Mouse (Mus musculus): ENCODE data around the gene Nab1. TPM values are rescaled to one million over a fixed set of nuclear protein-coding genes. Genes with fewer than 3 reads are reported as not detected.
A peak's percentile ranks its signal among the peaks of the same experiment; 100 is the strongest.
"Not testable (repeated sequence)": the region's sequence is repeated elsewhere in the genome, so short reads cannot be mapped to it uniquely, and the experiment has no call there.

Nab1 gene
- 35.2 and 40.1 TPM in 2 replicates for polyA plus RNA-seq (2012; rRNA removed)

- DNase-seq (ENCODE audit: low spot score): peak; percentile 64
Measured at GRCm38 (mm10) chr1:52500314-52500981, at the start of gene Nab1. Gene Nab1, minus strand, starts transcription at chr1:52500679.

- DNase-seq (ENCODE audit: low spot score): no peak
Measured at GRCm38 (mm10) chr1:52547451-52547850, 47.0 kb upstream of the Nab1 start.

- no peak for DNase-seq (ENCODE audit: low spot score)
Measured at GRCm38 (mm10) chr1:52546796-52547195, 46.3 kb upstream of the Nab1 start.

GRCm38 (mm10) chr1:52540124-52540523 lies 39.6 kb upstream of the Nab1 start:
- not testable (repeated sequence) for DNase-seq (ENCODE audit: low spot score)

GRCm38 (mm10) chr1:52529933-52530332 lies 29.5 kb upstream of the Nab1 start:
- no peak for DNase-seq (ENCODE audit: low spot score)

- no peak for DNase-seq (ENCODE audit: low spot score)
Measured at GRCm38 (mm10) chr1:52527656-52528055, 27.2 kb upstream of the Nab1 start.

- DNase-seq (ENCODE audit: low spot score): no peak
Measured at GRCm38 (mm10) chr1:52527252-52527651, 26.8 kb upstream of the Nab1 start.

GRCm38 (mm10) chr1:52524663-52525062 lies 24.2 kb upstream of the Nab1 start:
- no peak for DNase-seq (ENCODE audit: low spot score)

- no peak for DNase-seq (ENCODE audit: low spot score)
Measured at GRCm38 (mm10) chr1:52524150-52524549, 23.7 kb upstream of the Nab1 start.

- DNase-seq (ENCODE audit: low spot score): no peak
Measured at GRCm38 (mm10) chr1:52521436-52521993, 21.0 kb upstream of the Nab1 start.

- no peak for DNase-seq (ENCODE audit: low spot score)
Measured at GRCm38 (mm10) chr1:52520131-52520530, 19.7 kb upstream of the Nab1 start.

- DNase-seq (ENCODE audit: low spot score): no peak
Measured at GRCm38 (mm10) chr1:52515249-52515648, 14.8 kb upstream of the Nab1 start.

- DNase-seq (ENCODE audit: low spot score): no peak
Measured at GRCm38 (mm10) chr1:52511788-52512425, 11.4 kb upstream of the Nab1 start.

- DNase-seq (ENCODE audit: low spot score): no peak
Measured at GRCm38 (mm10) chr1:52506211-52506610, 5.7 kb upstream of the Nab1 start.

- DNase-seq (ENCODE audit: low spot score): no peak
Measured at GRCm38 (mm10) chr1:52502296-52502695, 1.8 kb upstream of the Nab1 start.

GRCm38 (mm10) chr1:52501688-52502133 lies 1.2 kb upstream of the Nab1 start:
- no peak for DNase-seq (ENCODE audit: low spot score)

- DNase-seq (ENCODE audit: low spot score): no peak
Measured at GRCm38 (mm10) chr1:52501090-52501489, 611 bp upstream of the Nab1 start.

- peak; percentile 51 for DNase-seq (ENCODE audit: low spot score)
Measured at GRCm38 (mm10) chr1:52499601-52500313, 722 bp downstream of the Nab1 start.

GRCm38 (mm10) chr1:52498786-52499450 lies 1.6 kb downstream of the Nab1 start:
- DNase-seq (ENCODE audit: low spot score): no peak

- no peak for DNase-seq (ENCODE audit: low spot score)
Measured at GRCm38 (mm10) chr1:52489538-52490181, 10.8 kb downstream of the Nab1 start.

- DNase-seq (ENCODE audit: low spot score): no peak
Measured at GRCm38 (mm10) chr1:52484980-52485379, 15.5 kb downstream of the Nab1 start.
